Mouse (Mus musculus): Measurements from ENCODE around the gene Wfdc9.

The Wfdc9 gene

GRCm38 (mm10) chr2:164656483-164656882 is at the start of gene Wfdc9:
Gene Wfdc9 (minus strand): TSS chr2:164656583.
- no peak for DNase-seq (ENCODE audit: inconsistent age in 2 of 2, low spot score in 1 of 2)

GRCm38 (mm10) chr2:164705991-164706390 is 49.6 kb upstream of the Wfdc9 start:
- DNase-seq (ENCODE audit: inconsistent age in 2 of 2, low spot score in 1 of 2), result no peak

- DNase-seq (ENCODE audit: inconsistent age in 2 of 2, low spot score in 1 of 2), result no peak
Measured at GRCm38 (mm10) chr2:164705328-164705727, 48.9 kb upstream of the Wfdc9 start.

- no peak for DNase-seq (ENCODE audit: inconsistent age in 2 of 2, low spot score in 1 of 2)
Measured at GRCm38 (mm10) chr2:164704235-164704634, 47.9 kb upstream of the Wfdc9 start.

GRCm38 (mm10) chr2:164701761-164702160 is 45.4 kb upstream of the Wfdc9 start:
- no peak for DNase-seq (ENCODE audit: inconsistent age in 2 of 2, low spot score in 1 of 2)

GRCm38 (mm10) chr2:164700959-164701358 is 44.6 kb upstream of the Wfdc9 start:
- no peak for DNase-seq (ENCODE audit: inconsistent age in 2 of 2, low spot score in 1 of 2)

GRCm38 (mm10) chr2:164698201-164698600 is 41.8 kb upstream of the Wfdc9 start, which contains the start of gene Spint4:
Gene Spint4 (plus strand): TSS chr2:164698501.
- no peak for DNase-seq (ENCODE audit: inconsistent age in 2 of 2, low spot score in 1 of 2)

- no peak for DNase-seq (ENCODE audit: inconsistent age in 2 of 2, low spot score in 1 of 2)
Measured at GRCm38 (mm10) chr2:164684807-164685206, 28.4 kb upstream of the Wfdc9 start, which contains the start of gene Wfdc13. Gene Wfdc13 (plus strand): TSS chr2:164685107.

- peak in 1 of 2 experiments; percentile 29 for DNase-seq (ENCODE audit: inconsistent age in 2 of 2, low spot score in 1 of 2)
Measured at GRCm38 (mm10) chr2:164679906-164680305, 23.5 kb upstream of the Wfdc9 start.

GRCm38 (mm10) chr2:164678848-164679625 is 22.7 kb upstream of the Wfdc9 start:
- peak; percentile 60 to 82 for DNase-seq (ENCODE audit: inconsistent age in 2 of 2, low spot score in 1 of 2)

GRCm38 (mm10) chr2:164676916-164677685 is 20.7 kb upstream of the Wfdc9 start:
- peak in 1 of 2 experiments; percentile 20 for DNase-seq (ENCODE audit: inconsistent age in 2 of 2, low spot score in 1 of 2)

- no peak for DNase-seq (ENCODE audit: inconsistent age in 2 of 2, low spot score in 1 of 2)
Measured at GRCm38 (mm10) chr2:164676103-164676502, 19.7 kb upstream of the Wfdc9 start.

- DNase-seq (ENCODE audit: inconsistent age in 2 of 2, low spot score in 1 of 2), result no peak
Measured at GRCm38 (mm10) chr2:164673987-164674386, 17.6 kb upstream of the Wfdc9 start, which contains the start of gene Wfdc11. Gene Wfdc11 (minus strand): TSS chr2:164674087.

- DNase-seq (ENCODE audit: inconsistent age in 2 of 2, low spot score in 1 of 2), result no peak
Measured at GRCm38 (mm10) chr2:164670938-164671337, 14.6 kb upstream of the Wfdc9 start.

GRCm38 (mm10) chr2:164670261-164670660 is 13.9 kb upstream of the Wfdc9 start:
- no peak for DNase-seq (ENCODE audit: inconsistent age in 2 of 2, low spot score in 1 of 2)

- no peak for DNase-seq (ENCODE audit: inconsistent age in 2 of 2, low spot score in 1 of 2)
Measured at GRCm38 (mm10) chr2:164664851-164665250, 8.5 kb upstream of the Wfdc9 start.

- DNase-seq (ENCODE audit: inconsistent age in 2 of 2, low spot score in 1 of 2), result peak; percentile 27 to 71
Measured at GRCm38 (mm10) chr2:164655858-164656257, 525 bp downstream of the Wfdc9 start, which contains the start of gene Wfdc10. Gene Wfdc10 (plus strand): TSS chr2:164656046.

- DNase-seq (ENCODE audit: inconsistent age in 2 of 2, low spot score in 1 of 2), result no peak
Measured at GRCm38 (mm10) chr2:164641881-164642673, 14.3 kb downstream of the Wfdc9 start.

- peak in 1 of 2 experiments; percentile 24 for DNase-seq (ENCODE audit: inconsistent age in 2 of 2, low spot score in 1 of 2)
Measured at GRCm38 (mm10) chr2:164641129-164641528, 15.3 kb downstream of the Wfdc9 start.

- no peak for DNase-seq (ENCODE audit: inconsistent age in 2 of 2, low spot score in 1 of 2)
Measured at GRCm38 (mm10) chr2:164638696-164639095, 17.7 kb downstream of the Wfdc9 start, which contains the start of gene Wfdc16. Gene Wfdc16 (minus strand): TSS chr2:164638796.

GRCm38 (mm10) chr2:164635266-164635665 is 21.1 kb downstream of the Wfdc9 start:
- DNase-seq (ENCODE audit: inconsistent age in 2 of 2, low spot score in 1 of 2), result peak in 1 of 2 experiments; percentile 32
